ENCODE assay signal across 8 mouse cellular contexts in genomic region chr9:60951071-60951561, GRCm38 (mm10).
DNase-seq lines count a peak whose midpoint lies in the region; ATAC-seq and TF ChIP-seq lines count a peak whose summit lies in the region.

No protein-coding gene starts in this region.

- 0 out of 2 replicates have a peak, but pooled peaks cover 8% of the 10 kb centered on the region for H3K27me3 ChIP-seq in heart, postnatal 0 days (ENCODE audit: control insufficient read depth, insufficient read depth, low read length)
- peaks cover 9% of the 10 kb centered on the region for H3K27me3 ChIP-seq in hindbrain, embryonic 12.5 days
- H3K27me3 ChIP-seq in limb, embryonic 15.5 days: peaks cover 13% of the 10 kb centered on the region
- no peaks in the 10 kb centered on the region for H3K27me3 ChIP-seq in stomach, embryonic 15.5 days (replicated peaks)

- WGBS in heart, postnatal 0 days: 23% methylated on average over 10 of the region's 10 CpGs
- WGBS in hindbrain, embryonic 12.5 days: 14% methylated on average over 10 of the region's 10 CpGs
- 20% methylated on average over 10 of the region's 10 CpGs for WGBS in limb, embryonic 15.5 days
- 24% methylated on average over 10 of the region's 10 CpGs for WGBS in stomach, embryonic 15.5 days

- H3K27ac ChIP-seq in heart, postnatal 0 days (ENCODE audit: low read depth): no peak overlapping the region
- H3K27ac ChIP-seq in hindbrain, embryonic 12.5 days: peak overlapping the region; percentile 52; the same call in 1 of the 2 replicates
- peak overlapping the region; percentile 65 for H3K27ac ChIP-seq in limb, embryonic 15.5 days
- H3K27ac ChIP-seq in stomach, embryonic 15.5 days: peak overlapping the region; percentile 68; the same call in 1 of the 2 replicates
- H3K27ac ChIP-seq in layer of hippocampus, adult 2 months: no peak overlapping the region

- no peaks in the 10 kb centered on the region for H3K4me1 ChIP-seq in heart, postnatal 0 days (ENCODE audit: control insufficient read depth, insufficient read depth)
- peaks cover 19% of the 10 kb centered on the region for H3K4me1 ChIP-seq in hindbrain, embryonic 12.5 days
- peaks cover 49% of the 10 kb centered on the region for H3K4me1 ChIP-seq in limb, embryonic 15.5 days
- H3K4me1 ChIP-seq in stomach, embryonic 15.5 days: peaks cover 18% of the 10 kb centered on the region

- H3K36me3 ChIP-seq in heart, postnatal 0 days (replicated peaks; ENCODE audit: control insufficient read depth, insufficient read depth, low read length): no peaks in the 10 kb centered on the region
- no peaks in the 10 kb centered on the region for H3K36me3 ChIP-seq in hindbrain, embryonic 12.5 days
- no peaks in the 10 kb centered on the region for H3K36me3 ChIP-seq in limb, embryonic 15.5 days
- H3K36me3 ChIP-seq in stomach, embryonic 15.5 days: no peaks in the 10 kb centered on the region

- ATAC-seq in heart, postnatal 0 days (ENCODE audit: insufficient read depth, low read depth): no peak
- peak; percentile 50 for ATAC-seq in hindbrain, embryonic 12.5 days (ENCODE audit: low FRiP score)
- ATAC-seq in limb, embryonic 15.5 days (ENCODE audit: insufficient number of reproducible peaks, low FRiP score, low TSS enrichment, low read depth): no peak
- ATAC-seq in stomach, embryonic 15.5 days (ENCODE audit: insufficient read depth, low FRiP score, low read depth): peak; percentile 56; the same call in 1 of the 2 replicates

- H3K4me2 ChIP-seq in heart, postnatal 0 days (ENCODE audit: low read depth, low read length): no peak overlapping the region; the same call in 1 of the 2 replicates
- no peak overlapping the region for H3K4me2 ChIP-seq in hindbrain, embryonic 12.5 days (replicated peaks)
- peak overlapping the region; percentile 3; the same call in 1 of the 2 replicates for H3K4me2 ChIP-seq in limb, embryonic 15.5 days
- H3K4me2 ChIP-seq in stomach, embryonic 15.5 days: no peak overlapping the region

- DNase-seq in heart, postnatal 0 days (ENCODE audit: low spot score): peak; percentile 13
- DNase-seq in heart, adult 11 months: no peak
- DNase-seq in embryo, embryonic 10 days (ENCODE audit: low spot score): peak; percentile 60
- no peak for DNase-seq in layer of hippocampus, adult 2 months (ENCODE audit: low spot score in 2 of 2)
- DNase-seq in frontal cortex, postnatal 25 days (ENCODE audit: low spot score in 2 of 2): no peak

- no peak for TF ChIP-seq EP300 in heart, postnatal 0 days (IDR thresholded peaks at IDR 0.05; ENCODE audit: low read depth)

- H3K9me3 ChIP-seq in heart, postnatal 0 days (replicated peaks; ENCODE audit: control insufficient read depth, low read length): no peaks in the 10 kb centered on the region
- no peaks in the 10 kb centered on the region for H3K9me3 ChIP-seq in hindbrain, embryonic 12.5 days (replicated peaks)
- no peaks in the 10 kb centered on the region for H3K9me3 ChIP-seq in limb, embryonic 15.5 days
- no peaks in the 10 kb centered on the region for H3K9me3 ChIP-seq in stomach, embryonic 15.5 days

- TF ChIP-seq CTCF in heart, postnatal 0 days (IDR thresholded peaks at IDR 0.05; ENCODE audit: low read depth): no peak
- TF ChIP-seq CTCF in layer of hippocampus, adult 2 months (conservative IDR thresholded peaks at IDR 0.05): no peak

- H3K9ac ChIP-seq in heart, postnatal 0 days (replicated peaks; ENCODE audit: low read depth, low read length): no peak overlapping the region
- no peak overlapping the region for H3K9ac ChIP-seq in hindbrain, embryonic 12.5 days
- no peak overlapping the region for H3K9ac ChIP-seq in limb, embryonic 15.5 days
- no peak overlapping the region for H3K9ac ChIP-seq in stomach, embryonic 15.5 days

- no peak overlapping the region for H3K4me3 ChIP-seq in heart, postnatal 0 days (ENCODE audit: low read depth, low read length)
- H3K4me3 ChIP-seq in hindbrain, embryonic 12.5 days: no peak overlapping the region
- H3K4me3 ChIP-seq in limb, embryonic 15.5 days: no peak overlapping the region
- H3K4me3 ChIP-seq in stomach, embryonic 15.5 days (replicated peaks): no peak overlapping the region
- no peak overlapping the region for H3K4me3 ChIP-seq in layer of hippocampus, adult 2 months

Comparison
In these comparisons a context has a peak if more than half of its experiments do, and no peak if none do; other contexts are left out.
1. DNase-seq: peak in heart, postnatal 0 days (single experiment) and embryo, embryonic 10 days (single experiment); none in heart, adult 11 months (single experiment), layer of hippocampus, adult 2 months (0 of 2) and frontal cortex, postnatal 25 days (0 of 2).
2. ATAC-seq: peak in hindbrain, embryonic 12.5 days (single experiment) and stomach, embryonic 15.5 days (single experiment); none in heart, postnatal 0 days (single experiment) and limb, embryonic 15.5 days (single experiment).
3. H3K27ac ChIP-seq: peak in hindbrain, embryonic 12.5 days (single experiment), limb, embryonic 15.5 days (single experiment) and stomach, embryonic 15.5 days (single experiment); none in heart, postnatal 0 days (single experiment) and layer of hippocampus, adult 2 months (single experiment).